Mouse (Mus musculus) lung, postnatal 10 days (tissue): Measurements from ENCODE around the gene Pgls.

Experiments used
- DNase-seq: peaks from one replicate; pipeline ENCODE4 v3.0.0; 2021

Pgls gene

DNA sequence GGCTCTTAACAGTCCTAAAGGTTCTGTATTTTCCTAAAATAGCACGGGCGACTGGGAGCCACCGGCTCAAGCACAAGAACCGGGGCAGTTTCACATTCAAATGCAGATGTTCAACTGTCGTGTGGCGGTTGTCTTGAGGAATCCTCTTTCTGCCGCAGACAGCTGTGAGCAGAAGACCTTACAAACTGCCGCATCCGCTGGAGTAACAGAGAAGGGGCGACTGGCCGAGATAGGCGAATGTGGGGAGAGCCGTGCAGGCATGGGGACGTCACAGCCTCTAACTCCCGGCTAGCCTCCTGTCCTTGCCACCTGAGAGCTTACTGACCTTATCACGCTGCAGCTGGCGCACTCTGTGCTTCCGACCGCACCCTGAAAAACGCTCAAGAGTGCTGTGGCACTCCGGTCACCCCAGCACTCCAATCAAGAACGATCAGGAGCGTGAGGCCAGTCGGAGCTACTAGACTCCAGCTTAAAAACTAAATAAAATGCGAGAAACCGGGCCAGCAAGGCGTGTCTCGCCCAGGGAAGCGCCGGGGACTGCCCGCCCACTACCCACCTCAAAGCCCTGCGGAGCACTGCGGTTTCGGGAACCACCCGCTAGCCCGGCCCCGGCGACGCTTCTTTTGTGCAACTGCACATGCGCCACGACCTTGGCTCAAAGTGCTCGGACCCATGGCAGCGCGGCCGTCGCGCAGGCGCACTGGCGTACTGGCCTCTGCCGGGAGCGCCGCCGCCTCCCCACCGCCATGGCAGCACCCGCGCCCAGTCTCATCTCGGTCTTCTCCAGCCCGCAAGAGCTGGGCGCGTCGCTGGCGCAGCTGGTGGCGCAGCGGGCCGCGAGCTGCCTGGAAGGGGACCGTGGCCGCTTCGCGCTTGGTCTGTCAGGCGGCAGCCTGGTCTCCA, at the start of gene Pgls:
Gene Pgls, plus strand, starts transcription at position 706 of the 903 bp plus-strand sequence.
- peak; percentile 96 for DNase-seq

DNA sequence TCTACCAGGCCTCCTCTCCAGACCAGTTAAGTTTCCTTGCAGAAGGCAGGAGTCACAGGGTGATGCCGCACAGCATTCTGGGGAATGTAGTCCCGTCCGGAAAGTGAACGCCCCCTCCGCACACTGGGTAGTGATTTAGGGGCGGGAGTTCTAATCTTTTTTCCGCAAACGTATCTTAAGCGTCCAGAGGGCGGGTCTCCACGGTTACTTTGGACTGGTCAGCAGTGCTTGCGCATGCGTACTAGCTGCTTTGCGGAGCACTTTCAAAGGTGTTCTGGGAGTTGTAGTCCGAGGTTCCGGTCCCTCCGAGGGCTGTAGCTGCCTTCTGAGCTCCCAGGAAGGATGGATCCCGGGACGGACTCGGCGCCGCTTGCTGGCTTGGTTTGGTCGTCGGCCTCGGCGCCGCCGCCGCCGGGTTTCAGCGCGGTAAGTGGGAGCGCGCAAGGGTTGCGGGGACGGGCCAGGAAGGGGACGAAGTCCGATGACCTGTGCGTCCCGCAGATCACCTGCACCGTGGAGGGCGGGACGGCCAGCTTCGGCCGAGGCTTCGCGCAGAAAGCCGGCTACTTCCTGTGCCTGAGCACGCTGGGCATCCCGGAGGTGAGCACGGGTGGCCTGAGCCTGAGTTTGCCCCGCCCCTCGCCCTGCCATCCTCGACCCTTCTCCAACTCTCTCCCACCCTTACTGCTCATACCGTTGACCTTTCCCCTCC, 49.2 kb upstream of the Pgls start, which contains the start of gene Mvb12a:
Gene Mvb12a, plus strand, starts transcription at position 291 of the 712 bp plus-strand sequence.
- DNase-seq: peak; percentile 99

DNA sequence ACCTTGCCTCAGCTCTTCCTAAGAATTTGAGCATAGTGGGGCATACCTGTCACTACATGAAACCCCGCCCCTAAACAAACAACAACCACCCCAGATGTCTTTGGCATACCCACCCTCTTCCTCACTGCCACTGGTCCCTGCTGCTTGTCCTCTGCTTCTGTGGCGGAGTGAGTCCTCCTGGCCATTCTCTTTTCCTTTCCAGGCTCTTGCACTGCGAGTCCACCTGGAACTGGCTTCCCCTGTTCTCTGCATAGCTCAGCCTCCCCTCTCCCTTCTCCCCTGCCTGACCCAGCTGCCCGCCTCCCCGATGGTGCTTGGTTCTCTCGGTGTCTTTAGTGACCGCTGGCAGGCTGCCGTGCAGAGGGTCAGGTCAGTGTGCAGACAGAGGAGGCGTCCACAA, 48.2 kb upstream of the Pgls start:
- DNase-seq: no peak

DNA sequence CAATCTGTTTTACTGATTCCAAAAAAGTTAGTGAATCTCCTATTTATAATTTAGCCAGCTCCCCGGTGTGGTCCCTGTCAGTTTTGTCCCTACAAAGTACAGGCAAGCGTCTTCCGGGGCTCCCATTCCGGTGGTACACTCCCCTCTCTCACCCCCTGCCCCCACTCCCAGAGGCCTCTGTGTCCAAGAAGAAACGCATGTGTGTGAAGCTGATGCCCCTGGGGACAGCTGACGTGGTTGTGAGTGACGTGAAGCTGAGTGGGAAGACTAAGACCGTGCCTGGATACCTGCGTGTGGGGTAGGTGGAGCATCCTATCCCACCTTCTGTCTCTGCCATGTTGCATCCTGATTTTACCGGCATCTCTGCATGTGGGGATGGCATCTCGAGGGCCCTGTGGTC, 46.9 kb upstream of the Pgls start:
- no peak for DNase-seq

DNA sequence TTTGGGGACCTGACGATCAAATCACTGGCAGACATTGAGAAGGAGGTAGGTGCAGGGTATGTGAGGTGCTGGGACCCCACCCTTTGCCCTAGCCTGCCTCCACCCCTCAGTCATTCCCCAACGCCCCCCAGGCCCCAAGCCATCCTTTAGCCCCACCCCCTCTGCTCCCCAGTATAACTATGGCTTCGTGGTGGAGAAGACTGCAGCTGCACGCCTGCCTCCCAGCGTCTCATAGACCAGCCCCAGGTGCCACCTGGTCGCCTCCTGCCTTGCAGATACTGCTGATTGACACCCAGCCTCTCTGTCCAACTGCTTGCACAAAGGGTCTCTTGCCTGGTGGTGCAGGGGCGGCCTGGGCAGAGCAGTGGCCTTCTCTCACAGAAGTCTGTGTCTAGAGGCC, 44.4 kb upstream of the Pgls start:
- DNase-seq: no peak

DNA sequence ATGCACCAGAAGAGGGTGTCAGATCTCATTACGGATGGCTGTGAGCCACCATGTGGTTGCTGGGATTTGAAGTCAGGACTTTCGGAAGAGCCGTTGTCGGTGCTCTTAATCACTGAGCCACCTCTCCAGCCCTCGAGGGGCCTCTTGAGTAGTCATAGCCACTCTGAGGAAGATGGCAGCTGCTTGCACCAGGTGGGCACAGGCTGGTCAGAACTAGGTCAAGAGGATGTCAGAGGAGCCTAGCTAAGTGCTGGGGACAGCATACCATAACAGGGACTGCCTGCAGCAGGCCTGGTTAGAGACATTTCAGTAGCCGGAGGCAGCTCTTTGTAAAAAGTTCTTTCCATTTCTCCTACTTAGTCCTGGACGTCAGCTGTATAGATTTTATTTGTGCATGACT, 41.2 kb upstream of the Pgls start:
- DNase-seq: no peak

DNA sequence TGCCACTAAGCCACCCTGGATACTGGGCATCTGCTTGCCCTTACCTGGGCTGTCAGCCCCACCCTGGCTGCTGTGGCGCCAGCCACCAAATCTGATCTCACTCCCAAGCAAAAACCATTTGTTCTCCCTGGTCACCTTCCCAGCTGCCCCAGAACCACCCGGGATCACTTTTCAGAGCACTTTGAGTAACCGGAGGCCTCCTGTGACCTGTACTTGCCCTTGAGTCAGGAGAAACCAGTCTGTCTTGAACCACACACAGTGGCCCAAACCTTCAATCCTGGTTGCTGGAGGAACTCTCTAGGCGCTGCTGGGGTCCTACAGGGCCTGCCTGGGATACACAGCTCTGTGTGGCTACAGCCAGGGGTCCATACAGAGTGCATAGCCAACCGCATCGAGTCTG, 39.2 kb upstream of the Pgls start:
- no peak for DNase-seq

DNA sequence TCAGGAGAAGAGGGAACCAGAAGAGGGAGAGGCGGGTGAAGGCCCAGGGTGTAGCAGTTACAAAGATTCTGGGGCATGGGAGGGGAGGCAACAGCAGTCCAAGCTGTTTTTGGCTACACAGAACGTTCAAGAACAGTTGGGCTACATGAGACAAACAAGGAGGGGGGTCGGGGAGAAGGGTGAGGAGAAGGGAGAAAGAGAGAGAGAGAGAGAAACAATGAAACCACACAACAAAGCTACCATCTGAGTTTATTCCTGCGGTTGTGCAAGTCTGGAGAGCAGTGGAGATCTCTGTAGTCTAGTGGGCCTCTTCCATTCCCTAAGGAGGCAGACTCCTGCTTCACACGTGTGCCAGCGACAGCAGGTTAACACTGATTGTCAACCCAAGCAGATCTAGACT, 38.0 kb upstream of the Pgls start:
- no peak for DNase-seq

DNA sequence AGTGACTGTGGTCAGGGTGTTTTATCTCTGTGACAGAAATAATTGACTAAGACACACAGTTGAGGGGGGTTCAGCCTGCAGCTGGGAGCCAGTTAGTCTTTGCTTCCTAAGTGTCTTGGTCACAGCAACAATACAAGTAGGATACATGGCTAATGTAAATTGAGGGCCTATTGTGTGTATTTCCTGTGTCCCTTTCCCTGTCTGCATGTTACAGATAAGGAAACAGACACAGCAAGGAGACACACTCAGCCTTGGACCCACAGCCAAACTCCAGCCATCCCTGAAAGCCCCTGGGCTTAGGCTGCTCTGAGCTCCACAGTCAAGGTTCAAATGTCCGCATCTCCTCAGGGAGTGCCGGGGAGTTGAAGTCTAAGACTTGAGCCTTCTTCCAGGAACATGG, 37.3 kb upstream of the Pgls start:
- no peak for DNase-seq

DNA sequence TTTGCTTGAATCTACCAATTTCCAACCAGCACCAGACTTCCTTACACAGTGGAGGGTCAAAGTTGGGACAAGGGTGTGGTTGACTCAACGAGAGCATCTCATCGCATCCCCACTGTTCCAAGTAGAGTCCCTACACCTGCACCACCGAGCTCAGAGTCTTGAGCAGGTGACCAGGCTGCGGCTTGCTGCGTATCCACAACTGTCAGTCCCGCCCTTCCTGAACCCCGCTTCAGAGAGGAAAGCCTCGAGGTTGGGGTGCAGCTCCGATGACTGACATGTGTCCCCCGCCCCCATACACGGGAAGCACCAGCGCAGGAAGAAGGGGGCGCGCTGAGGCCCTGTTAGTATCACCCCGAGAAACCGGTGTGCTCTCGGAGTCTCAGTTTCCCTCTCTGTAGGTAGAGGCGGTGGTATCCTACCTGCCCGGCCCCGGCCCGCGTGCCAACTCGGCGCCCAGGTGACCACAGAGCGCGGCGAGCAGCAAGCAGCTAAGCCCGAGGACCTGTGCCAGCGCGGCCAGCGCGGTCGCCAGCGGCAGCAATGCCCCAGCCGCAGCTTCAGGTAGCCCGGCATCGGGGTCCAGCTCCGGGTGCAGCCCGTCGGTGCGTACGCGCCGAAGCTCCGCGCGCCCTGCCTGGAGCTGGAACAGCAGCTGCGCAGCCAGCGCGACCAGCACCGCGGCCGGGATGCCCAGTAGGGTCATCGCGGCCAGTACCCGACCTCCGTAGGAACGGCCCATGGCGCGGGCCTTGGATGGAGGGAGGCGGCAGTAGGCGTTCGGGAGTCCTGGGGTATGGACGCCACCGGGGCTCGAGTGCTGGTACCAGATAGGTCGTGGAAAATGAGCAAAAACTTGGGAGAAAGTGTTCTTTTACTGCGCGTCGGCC, 33.7 kb upstream of the Pgls start, which contains the start of gene Tmem221:
Gene Tmem221, minus strand, starts transcription at position 801 of the 887 bp plus-strand sequence.
- DNase-seq: no peak

DNA sequence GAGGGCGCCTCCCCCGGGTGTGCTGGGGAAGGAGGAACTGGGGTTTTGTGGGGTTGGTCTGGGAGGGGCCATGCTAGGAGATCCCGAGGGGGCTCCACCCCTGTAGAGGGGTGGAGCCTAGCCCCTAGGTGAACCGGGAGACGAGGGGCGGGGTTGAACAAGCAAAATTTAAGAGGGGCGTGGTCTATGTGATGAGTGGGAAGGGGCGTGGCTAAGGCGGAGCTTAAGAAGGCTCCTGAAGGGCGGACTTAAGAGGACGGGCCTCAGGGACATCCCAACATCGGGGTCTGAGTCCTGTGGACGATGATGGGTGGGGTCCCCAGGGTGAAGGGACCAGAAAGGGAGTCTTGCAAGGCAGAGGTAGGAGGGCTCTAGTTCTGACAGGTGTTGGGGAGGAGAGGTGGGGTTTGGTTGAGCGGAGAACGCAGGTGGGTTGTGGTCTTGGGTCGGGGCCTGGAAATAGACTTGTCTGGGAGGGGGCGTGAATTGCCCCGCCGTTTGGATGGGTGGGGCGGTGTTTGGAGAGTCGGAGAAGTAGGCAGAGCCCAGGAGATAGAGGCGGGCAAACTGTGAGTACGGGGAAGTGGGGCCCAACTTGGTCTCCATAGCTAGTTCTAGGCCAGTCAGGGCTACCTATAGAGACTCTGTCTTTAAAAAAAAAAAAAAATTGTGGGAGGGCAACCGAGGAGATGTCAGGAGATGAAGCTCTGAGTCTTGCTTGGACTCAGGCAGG, 32.9 kb upstream of the Pgls start:
- peak; percentile 90 for DNase-seq

DNA sequence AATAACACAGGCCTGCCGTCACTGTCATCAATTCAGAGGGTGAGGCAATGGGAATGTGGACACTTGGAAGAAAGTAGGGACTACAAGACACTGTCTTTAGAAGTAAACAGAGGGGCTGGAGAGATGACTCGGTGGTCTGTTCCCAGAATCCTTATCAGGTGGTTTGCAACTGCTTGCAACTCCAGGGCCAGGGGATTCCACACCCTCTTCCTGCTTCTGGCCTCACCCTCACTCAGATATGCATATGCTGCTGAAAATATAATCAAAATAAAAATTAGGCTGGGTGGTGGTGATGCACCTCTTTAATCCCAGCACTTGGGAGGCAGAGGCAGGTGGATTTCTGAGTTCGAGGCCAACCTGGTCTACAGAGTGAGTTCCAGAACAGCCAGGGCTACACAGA, 31.9 kb upstream of the Pgls start:
- DNase-seq: no peak

DNA sequence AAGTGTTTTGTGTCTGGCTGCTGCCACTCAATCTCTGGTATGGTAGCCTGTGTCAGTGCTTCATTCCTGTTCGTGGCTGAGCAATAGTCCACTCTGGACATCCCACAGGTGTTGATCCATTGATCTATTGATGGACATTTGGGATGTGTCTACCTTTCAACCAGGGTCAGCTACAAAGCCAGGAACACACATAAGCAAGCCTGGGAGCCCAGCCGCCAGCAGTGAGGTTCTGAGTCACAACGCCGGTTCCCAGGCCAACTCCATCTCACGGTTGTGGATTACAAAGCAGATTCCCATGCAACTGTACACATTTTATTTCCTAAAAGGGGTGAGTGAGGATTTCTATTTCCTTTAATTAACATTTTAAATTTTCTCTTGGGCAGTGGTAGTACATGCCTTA, 31.2 kb upstream of the Pgls start:
- DNase-seq: no peak

DNA sequence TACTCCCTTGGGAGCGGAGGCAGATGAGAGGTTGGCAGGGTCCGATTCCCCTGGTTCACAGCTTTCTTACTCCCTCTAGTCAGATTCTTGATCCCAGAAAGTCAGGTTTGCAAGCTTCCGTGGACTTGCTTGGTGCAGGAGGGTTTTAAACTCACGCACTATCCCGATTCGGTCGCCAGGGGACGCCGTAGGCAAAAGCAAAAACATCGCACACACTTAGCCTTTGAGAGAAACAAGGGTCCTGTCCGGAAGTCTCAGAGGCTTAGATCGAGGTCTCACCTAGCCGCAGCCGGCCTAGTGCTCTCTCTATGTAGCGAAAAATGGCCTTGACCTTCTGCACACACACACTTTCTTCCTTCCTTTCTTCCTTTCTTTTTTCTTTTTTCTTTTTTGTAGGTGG, 30.6 kb upstream of the Pgls start:
- DNase-seq: peak; percentile 74

DNA sequence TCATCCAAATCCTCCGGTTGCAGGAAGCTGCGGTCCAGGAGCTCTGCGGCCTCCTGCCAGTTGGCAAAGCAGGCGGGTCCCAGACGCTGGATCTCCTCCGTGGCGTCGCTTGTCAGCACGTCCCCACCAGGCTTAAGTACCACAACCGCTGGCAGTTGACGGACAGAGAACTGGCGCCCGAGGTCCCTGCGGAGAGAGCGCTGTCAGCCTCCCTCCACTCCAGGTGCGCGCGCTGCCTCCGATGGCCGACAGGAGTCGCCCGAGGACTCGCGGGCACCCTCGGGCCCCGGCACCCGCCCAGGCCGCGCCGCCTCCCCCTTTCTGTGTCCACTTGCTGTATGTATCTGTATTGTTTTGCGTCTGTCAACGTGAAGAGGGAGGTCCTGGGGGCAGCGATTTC, 29.2 kb upstream of the Pgls start:
- DNase-seq: peak; percentile 89

DNA sequence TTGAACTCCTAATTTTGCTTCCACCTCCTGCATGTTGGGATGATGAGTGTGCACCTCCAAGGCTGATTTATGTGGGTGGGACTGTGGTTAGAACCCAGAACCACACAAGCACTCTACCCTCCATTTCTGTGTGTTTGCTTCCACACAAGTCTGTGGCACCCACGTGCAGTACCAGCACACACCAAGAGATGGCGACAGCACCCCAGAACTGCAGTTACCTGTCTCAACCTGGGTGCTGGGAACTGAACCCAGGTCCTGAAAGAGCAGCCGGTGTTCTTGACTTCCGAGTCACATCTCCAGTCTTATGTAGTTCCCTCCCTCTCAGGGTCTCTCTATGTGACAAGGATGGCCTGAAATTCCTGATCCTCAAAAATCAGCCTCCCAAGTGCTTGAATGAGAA, 28.0 kb upstream of the Pgls start:
- DNase-seq: no peak

DNA sequence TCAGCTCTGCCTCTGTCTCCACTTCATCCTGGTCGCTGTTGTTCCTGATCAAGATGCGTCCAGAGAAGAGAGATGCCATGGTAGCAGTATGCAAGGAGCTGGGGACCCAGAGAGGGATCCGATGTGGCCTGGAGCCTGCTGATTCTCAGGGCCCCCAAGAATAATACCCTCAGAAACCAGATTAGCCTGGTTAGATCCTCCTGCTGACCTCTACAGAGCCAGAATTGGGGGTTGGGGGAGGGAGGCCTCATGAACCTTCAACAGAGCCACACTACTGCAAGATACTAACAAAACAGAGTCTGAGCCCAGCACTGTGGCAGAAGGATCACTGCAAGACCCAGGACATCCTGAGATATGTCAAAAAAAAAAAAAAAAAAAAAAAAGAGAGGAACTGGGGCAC, 25.5 kb upstream of the Pgls start, which contains the start of gene Nxnl1:
Gene Nxnl1, minus strand, starts transcription at position 101 of the 400 bp plus-strand sequence.
- no peak for DNase-seq

DNA sequence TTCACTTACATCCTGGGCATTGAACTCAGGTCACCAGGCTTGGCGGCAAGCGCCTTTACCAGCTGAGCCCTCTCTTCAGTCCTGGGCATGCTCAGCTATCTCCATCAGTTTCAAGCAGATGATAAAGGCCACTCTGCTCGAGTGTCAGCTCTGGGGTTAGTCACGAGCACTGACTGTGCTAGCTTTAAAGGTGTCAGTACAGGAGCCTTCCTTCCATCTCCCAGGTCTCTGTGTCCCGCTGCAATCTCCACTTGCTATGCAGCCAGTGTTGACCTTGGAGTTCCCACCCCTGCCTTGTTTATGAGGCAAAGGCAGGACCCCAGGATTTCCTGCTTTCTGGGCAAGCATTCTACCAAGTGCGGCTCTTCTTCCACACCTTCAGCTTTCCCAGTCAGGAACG, 24.4 kb upstream of the Pgls start:
- no peak for DNase-seq

DNA sequence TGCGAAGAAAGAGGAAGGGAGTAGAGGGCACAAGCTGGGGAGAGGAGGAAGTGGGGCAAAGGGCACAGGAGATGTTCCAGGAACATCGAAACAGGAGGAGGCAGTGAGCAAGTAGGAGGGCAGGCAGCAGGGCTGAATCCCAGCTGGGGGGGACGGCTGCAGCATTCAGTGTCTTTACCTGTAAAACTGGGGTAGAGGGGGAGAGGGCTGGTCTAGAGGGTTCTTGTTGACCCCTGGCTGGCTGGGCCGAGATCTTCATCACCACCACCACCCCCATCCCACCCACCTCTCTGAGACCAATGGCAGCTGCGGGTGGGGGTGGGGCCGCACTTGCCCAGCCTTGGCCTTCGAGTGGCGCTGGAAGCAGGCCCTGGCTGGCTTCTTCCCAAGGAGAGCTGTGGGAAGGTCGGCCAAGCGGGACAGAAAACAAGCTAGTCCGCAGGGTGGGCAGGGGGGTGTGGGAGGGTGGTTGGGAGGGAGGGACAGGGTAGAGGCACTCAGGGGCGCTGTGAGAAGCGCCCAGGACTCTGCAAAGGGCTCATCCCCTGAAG, 23.5 kb upstream of the Pgls start, which contains the start of gene Slc27a1:
Gene Slc27a1, plus strand, starts transcription at position 496 of the 551 bp plus-strand sequence.
- DNase-seq: peak; percentile 82

DNA sequence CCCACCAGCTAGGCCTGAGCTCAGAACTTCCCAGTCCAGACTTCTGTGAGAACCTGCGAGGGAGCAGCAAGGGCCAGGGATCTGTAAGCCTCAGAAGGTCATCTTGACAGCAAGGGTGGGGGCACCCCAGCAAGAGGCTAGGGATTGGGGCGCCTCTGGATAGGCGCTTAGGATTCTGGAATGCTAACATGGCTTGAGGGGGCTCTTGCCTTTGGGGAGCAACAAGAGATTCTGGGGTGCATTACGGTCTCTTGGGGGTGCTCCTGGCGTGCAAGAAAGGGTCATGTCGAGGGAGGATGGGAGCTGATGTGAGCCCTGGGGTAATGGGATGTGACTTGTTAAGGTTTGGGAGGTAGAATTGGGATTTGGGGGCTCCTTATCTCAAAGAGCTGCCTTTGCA, 23.0 kb upstream of the Pgls start:
- DNase-seq: no peak

DNA sequence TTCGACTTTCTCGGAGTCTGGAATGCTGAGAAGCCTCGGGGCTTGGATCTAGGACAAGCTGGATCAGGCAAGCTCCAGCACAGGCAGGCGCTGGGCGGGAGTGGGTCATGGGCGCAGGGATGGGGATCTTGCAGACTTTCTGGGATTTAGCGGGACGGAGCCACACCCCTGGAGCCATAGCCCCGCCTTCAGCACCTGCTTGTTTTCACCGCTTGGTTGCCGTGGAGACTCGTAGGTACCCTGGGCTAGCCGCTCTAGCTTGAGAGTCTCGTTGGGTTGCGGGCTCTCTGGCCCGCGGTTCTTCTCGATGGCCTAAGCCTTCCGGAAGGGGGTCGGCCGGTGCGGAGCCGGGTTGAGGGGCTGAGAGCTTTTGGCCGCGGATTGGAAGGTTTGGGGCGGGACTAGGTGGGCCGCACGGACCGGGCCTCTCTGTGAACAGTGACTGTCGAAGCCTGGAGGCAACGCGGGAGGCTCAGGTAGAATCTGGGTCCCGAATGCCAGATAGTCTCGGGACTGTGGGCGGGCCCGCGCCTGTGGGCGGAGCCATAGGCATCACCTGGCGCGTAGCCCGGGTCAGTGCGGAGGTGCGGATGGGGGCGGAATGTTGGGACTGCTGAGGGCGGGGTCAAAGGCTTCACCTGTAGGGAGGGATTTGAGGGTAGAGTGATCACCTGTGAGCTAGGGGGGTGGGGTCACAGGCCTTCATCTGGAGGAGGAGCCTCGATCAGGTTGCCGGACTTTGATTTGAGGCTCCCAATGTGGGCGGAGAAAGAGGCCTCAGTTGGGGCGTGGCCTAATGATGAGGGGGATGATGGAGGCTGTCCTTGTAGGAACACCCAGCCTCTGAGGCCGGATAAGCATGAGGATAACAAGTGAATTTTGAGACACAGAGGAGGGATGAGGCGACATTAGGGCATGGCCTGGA, 22.3 kb upstream of the Pgls start:
- DNase-seq: peak; percentile 94
